Mouse (Mus musculus): ENCODE measurements around the gene Idh2. TPM values are rescaled to one million over a fixed set of nuclear protein-coding genes. Genes with fewer than 3 reads are reported as not detected.

Gene Idh2
- polyA plus RNA-seq, 1 experiment from 2014 or later, result 183 TPM

DNA sequence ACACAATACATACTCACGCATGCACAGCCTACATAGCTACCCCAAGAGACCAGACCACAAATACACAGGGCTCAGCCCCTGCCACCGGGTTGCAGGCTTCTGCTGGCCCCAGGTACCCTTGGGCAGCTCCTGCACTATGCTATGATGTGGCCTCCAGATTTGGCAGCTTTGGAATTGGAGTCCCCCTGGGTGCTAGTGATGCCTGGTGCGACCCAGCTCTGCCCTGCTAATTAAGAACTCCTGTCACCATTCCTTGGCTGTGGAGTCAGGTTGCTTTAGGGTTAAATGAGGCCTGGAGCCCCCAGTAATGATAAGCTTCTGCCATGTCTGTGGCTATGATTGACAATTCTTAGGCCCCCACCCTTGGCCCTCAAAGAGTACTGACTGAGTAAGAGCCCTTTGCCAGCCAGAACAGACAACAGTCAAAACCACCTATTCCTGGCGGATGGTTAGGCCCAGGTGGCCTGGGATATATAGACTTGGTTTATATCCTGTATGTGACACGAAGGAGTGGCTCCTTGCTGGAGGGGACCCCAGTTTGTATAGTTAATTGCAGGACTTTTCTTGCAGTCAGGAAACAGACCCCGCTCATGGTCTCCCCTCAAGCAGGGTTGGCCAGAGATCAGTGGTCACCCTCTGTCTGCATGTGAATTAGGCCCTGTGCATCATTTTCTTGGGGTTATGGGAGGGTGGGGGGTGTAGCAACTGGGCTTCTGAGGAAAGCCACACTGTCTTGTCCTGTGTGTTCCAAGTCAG is 38.1 kb downstream of the Idh2 start:
- H3K4me1 ChIP-seq (ENCODE audit: insufficient read depth), result peaks cover 58% of the 10 kb centered on the region

DNA sequence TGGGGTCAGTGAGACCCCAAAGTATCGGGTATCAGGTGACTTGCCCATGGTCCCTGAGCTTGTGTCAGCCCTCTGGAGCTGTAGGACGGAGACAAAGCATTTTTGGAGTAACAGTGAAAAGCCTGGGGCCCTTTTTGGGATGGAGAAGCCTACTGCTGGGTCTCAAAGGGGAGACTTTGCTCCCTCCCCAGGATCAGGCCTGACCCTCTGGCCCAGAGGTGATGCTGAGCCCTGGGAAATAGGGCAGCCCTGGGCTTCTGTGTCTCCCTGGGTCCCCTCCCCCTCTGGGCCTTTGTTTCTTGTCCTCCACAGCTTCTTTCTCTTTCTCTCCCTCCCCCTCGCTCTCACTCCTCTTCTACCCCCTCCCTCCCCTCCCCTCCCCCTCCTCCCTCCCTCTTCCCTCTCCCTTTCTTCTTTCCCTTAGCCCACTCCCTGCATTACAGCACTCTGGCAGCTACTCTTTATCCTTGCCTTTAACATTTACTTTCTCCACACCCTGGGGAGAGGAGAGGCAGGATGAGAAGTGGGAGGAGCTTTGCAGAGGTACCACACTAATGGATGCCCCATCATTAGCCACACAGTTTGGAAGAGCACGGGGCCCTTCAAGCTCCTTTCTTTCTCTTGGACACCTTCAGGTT is 39.1 kb downstream of the Idh2 start:
- no peak overlapping the region for H3K4me3 ChIP-seq (ENCODE audit: low read depth, low read length)
- no peak for TF ChIP-seq EP300 (IDR thresholded peaks at IDR 0.05; ENCODE audit: low read depth)
- no peak for TF ChIP-seq CTCF (IDR thresholded peaks at IDR 0.05; ENCODE audit: low read depth)
- ATAC-seq (no peak), DNase-seq (no peak)
- H3K27me3 ChIP-seq (ENCODE audit: insufficient read depth, low read length), result no peaks in the 10 kb centered on the region
- no peaks in the 10 kb centered on the region; the same call in 1 of the 2 replicates for H3K36me3 ChIP-seq (replicated peaks; ENCODE audit: insufficient read depth, low read length)
- no peaks in the 10 kb centered on the region for H3K9me3 ChIP-seq (ENCODE audit: low read length)
- peaks cover 59% of the 10 kb centered on the region for H3K4me1 ChIP-seq (ENCODE audit: insufficient read depth)
- peak overlapping the region; percentile 80 for H3K27ac ChIP-seq (ENCODE audit: low read depth)
- peak overlapping the region; percentile 33 for H3K4me2 ChIP-seq (ENCODE audit: low read depth, low read length)
- WGBS (ENCODE audit: insufficient replicate concordance), result 58% methylated on average over 4 of the region's 4 CpGs
- peak overlapping the region; percentile 26 for H3K9ac ChIP-seq (replicated peaks)

More for the DNA sequence above, 38.1 kb downstream of the Idh2 start:
- Histone ChIP-seq H3K36me3 (replicated peaks; ENCODE audit: insufficient read depth, low read length) (peaks cover 8% of the 10 kb centered on the region), H3K9me3 (ENCODE audit: low read length) (no peaks in the 10 kb centered on the region), H3K27ac (ENCODE audit: low read depth) (0 out of 2 replicates have a peak overlapping the region, but pooled peaks have one; percentile 71), H3K4me2 (ENCODE audit: low read depth, low read length) (no peak overlapping the region), H3K4me3 (ENCODE audit: low read depth, low read length) (no peak overlapping the region), H3K9ac (replicated peaks) (no peak overlapping the region), H3K27me3 (ENCODE audit: insufficient read depth, low read length) (no peaks in the 10 kb centered on the region)
- TF ChIP-seq CTCF (IDR thresholded peaks at IDR 0.05; ENCODE audit: low read depth) (no peak), EP300 (IDR thresholded peaks at IDR 0.05; ENCODE audit: low read depth) (no peak)
- no peak for ATAC-seq
- WGBS (ENCODE audit: insufficient replicate concordance), result 70% methylated on average over 6 of the region's 6 CpGs
- no peak for DNase-seq

DNA sequence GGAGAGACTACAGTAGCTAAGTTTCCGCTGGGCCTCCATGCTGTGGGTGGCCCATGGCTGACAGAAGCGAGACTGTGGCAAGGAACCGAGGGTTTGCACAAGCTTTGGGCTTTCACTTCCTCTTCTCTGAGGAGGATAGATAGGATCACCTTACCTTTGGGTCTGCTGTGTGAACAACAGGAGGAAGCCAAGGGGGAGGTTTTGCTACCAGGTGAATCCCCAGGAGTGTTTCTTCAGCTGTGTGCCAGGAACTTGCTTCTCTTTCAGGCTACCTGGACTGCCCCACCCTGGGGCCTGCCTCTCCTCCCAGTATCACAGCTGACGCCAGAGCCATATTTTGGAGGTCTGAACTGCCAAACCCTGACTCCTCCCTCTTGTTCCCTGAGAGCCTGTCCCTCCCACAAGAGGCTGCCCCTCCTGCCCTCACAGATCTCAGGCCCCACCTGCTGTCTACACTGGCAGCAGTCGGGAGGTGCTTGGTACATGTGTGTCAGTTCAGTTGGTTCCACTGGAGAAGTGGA is 40.2 kb downstream of the Idh2 start:
- H3K4me2 ChIP-seq (ENCODE audit: low read depth, low read length), result peak overlapping the region; percentile 33
- H3K4me1 ChIP-seq (ENCODE audit: insufficient read depth), result peaks cover 56% of the 10 kb centered on the region
- H3K9ac ChIP-seq (replicated peaks), result no peak overlapping the region; the same call in 1 of the 2 replicates
- TF ChIP-seq EP300 (IDR thresholded peaks at IDR 0.05; ENCODE audit: low read depth) (no peak), CTCF (IDR thresholded peaks at IDR 0.05; ENCODE audit: low read depth) (peak; percentile 42; the same call in 1 of the 2 replicates)
- peak overlapping the region; percentile 80 for H3K27ac ChIP-seq (ENCODE audit: low read depth)
- H3K9me3 ChIP-seq (ENCODE audit: low read length), result no peaks in the 10 kb centered on the region
- DNase-seq (peak; percentile 73), ATAC-seq (peak; percentile 66)
- H3K27me3 ChIP-seq (ENCODE audit: insufficient read depth, low read length), result no peaks in the 10 kb centered on the region
- WGBS (ENCODE audit: insufficient replicate concordance), result 16% methylated on average over 5 of the region's 5 CpGs
- no peak overlapping the region for H3K4me3 ChIP-seq (ENCODE audit: low read depth, low read length)
- no peaks in the 10 kb centered on the region for H3K36me3 ChIP-seq (replicated peaks; ENCODE audit: insufficient read depth, low read length)

- 74% methylated on average over 8 of the region's 8 CpGs for WGBS (ENCODE audit: insufficient replicate concordance)
- ATAC-seq, result no peak
- Histone ChIP-seq H3K36me3 (replicated peaks; ENCODE audit: insufficient read depth, low read length) (no peaks in the 10 kb centered on the region), H3K4me1 (ENCODE audit: insufficient read depth) (peaks cover 62% of the 10 kb centered on the region), H3K9me3 (ENCODE audit: low read length) (no peaks in the 10 kb centered on the region), H3K4me3 (ENCODE audit: low read depth, low read length) (no peak overlapping the region), H3K4me2 (ENCODE audit: low read depth, low read length) (no peak overlapping the region), H3K27ac (ENCODE audit: low read depth) (peak overlapping the region; percentile 80; the same call in 1 of the 2 replicates), H3K9ac (replicated peaks) (no peak overlapping the region), H3K27me3 (ENCODE audit: insufficient read depth, low read length) (no peaks in the 10 kb centered on the region)
- TF ChIP-seq CTCF (IDR thresholded peaks at IDR 0.05; ENCODE audit: low read depth) (no peak), EP300 (IDR thresholded peaks at IDR 0.05; ENCODE audit: low read depth) (no peak)
- no peak for DNase-seq
These were observed 41.7 kb downstream of the Idh2 start for GRCm38 (mm10) chr7:80073506-80073905.

DNA sequence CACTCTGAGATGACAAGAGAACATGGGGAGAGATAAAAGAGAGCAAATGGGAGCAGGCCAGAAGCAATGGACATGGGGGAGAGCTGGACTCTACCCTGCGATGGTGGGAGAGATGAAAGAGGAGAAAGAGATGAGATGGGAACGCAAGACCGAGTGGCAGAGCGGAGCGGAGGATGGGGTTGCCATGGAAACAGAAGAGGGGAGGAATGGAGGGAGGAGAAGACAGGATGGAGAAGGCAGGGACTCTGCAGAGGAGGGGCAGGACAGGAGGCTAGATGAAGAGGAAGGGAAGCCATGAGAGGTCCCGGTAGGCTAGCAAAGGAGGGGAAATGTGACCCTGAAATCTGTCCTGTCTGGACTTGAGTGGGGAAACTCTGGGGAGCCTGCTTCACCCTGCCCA is 42.9 kb downstream of the Idh2 start:
- Histone ChIP-seq H3K27ac (ENCODE audit: low read depth) (no peak overlapping the region), H3K4me2 (ENCODE audit: low read depth, low read length) (no peak overlapping the region), H3K4me1 (ENCODE audit: insufficient read depth) (peaks cover 52% of the 10 kb centered on the region), H3K9ac (replicated peaks) (no peak overlapping the region), H3K27me3 (ENCODE audit: insufficient read depth, low read length) (no peaks in the 10 kb centered on the region), H3K4me3 (ENCODE audit: low read depth, low read length) (no peak overlapping the region), H3K36me3 (replicated peaks; ENCODE audit: insufficient read depth, low read length) (no peaks in the 10 kb centered on the region), H3K9me3 (ENCODE audit: low read length) (no peaks in the 10 kb centered on the region)
- no peak for DNase-seq
- 67% methylated on average over 6 of the region's 6 CpGs for WGBS (ENCODE audit: insufficient replicate concordance)
- no peak for ATAC-seq
- no peak for TF ChIP-seq CTCF (IDR thresholded peaks at IDR 0.05; ENCODE audit: low read depth)
- no peak for TF ChIP-seq EP300 (IDR thresholded peaks at IDR 0.05; ENCODE audit: low read depth)

DNA sequence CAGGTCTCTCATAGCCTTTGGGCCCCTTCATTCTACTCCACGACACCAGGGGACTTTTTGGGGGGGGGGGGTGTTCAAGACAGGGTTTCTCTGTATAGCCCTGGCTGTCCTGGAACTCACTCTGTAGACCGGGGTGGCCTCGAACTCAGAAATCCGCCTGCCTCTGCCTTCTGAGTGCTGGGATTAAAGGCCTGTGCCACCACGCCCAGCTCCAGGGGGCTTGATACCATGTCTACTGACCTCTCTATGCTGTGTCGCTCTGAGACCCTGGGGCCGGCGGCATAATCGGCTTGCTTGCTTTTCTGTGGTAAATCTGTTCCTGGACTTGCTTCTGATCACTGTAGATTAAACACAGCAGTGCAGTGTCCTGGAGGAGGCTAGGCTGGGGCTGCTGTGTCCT is 44.0 kb downstream of the Idh2 start:
- H3K4me1 ChIP-seq (ENCODE audit: insufficient read depth), result peaks cover 41% of the 10 kb centered on the region

More for the DNA sequence above, 44.0 kb downstream of the Idh2 start:
- Histone ChIP-seq H3K4me2 (ENCODE audit: low read depth, low read length) (no peak overlapping the region), H3K9ac (replicated peaks) (no peak overlapping the region), H3K36me3 (replicated peaks; ENCODE audit: insufficient read depth, low read length) (no peaks in the 10 kb centered on the region), H3K27me3 (ENCODE audit: insufficient read depth, low read length) (no peaks in the 10 kb centered on the region), H3K9me3 (ENCODE audit: low read length) (no peaks in the 10 kb centered on the region), H3K27ac (ENCODE audit: low read depth) (no peak overlapping the region), H3K4me3 (ENCODE audit: low read depth, low read length) (no peak overlapping the region)
- WGBS (ENCODE audit: insufficient replicate concordance), result 67% methylated on average over 9 of the region's 9 CpGs
- DNase-seq (no peak), ATAC-seq (no peak)
- TF ChIP-seq EP300 (IDR thresholded peaks at IDR 0.05; ENCODE audit: low read depth), result no peak
- no peak for TF ChIP-seq CTCF (IDR thresholded peaks at IDR 0.05; ENCODE audit: low read depth)

Measured in liver, postnatal 0 days (tissue).